Mouse (Mus musculus): ENCODE measurements around the gene Bdkrb1. TPM values are rescaled to one million over a fixed set of nuclear protein-coding genes. Genes with fewer than 3 reads are reported as not detected.

Bdkrb1 gene
- polyA plus RNA-seq, 1 experiment from 2014 or later, result not detected

- no peak overlapping the region for H3K4me2 ChIP-seq
- H3K27me3 ChIP-seq (replicated peaks), result no peaks in the 10 kb centered on the region
- no peak overlapping the region for H3K27ac ChIP-seq (replicated peaks)
- H3K4me1 ChIP-seq, result no peaks in the 10 kb centered on the region
- no peak overlapping the region for H3K9ac ChIP-seq (replicated peaks)
- H3K36me3 ChIP-seq, result peaks cover 94% of the 10 kb centered on the region
- WGBS, result 81% methylated on average over 4 of the region's 4 CpGs
- ATAC-seq (ENCODE audit: low FRiP score), result no peak
- no peaks in the 10 kb centered on the region for H3K9me3 ChIP-seq (replicated peaks)
- no peak overlapping the region for H3K4me3 ChIP-seq (replicated peaks)
Measured at GRCm38 (mm10) chr12:105637554-105637953, 34.7 kb downstream of the Bdkrb1 start.

- Histone ChIP-seq H3K27me3 (replicated peaks) (no peaks in the 10 kb centered on the region), H3K27ac (replicated peaks) (no peak overlapping the region), H3K4me1 (no peaks in the 10 kb centered on the region), H3K4me2 (no peak overlapping the region), H3K9ac (replicated peaks) (no peak overlapping the region), H3K36me3 (peaks cover 91% of the 10 kb centered on the region), H3K9me3 (replicated peaks) (no peaks in the 10 kb centered on the region), H3K4me3 (replicated peaks) (no peak overlapping the region)
- ATAC-seq (ENCODE audit: low FRiP score), result no peak
- 93% methylated on average over 11 of the region's 11 CpGs for WGBS
Measured at GRCm38 (mm10) chr12:105642770-105643321, 40.0 kb downstream of the Bdkrb1 start.

Other genes starting within 250 kb of the Bdkrb1 start
- gene D430019H16Rik, start 149.2 kb upstream of the Bdkrb1 start, polyA plus RNA-seq (2015; fragmentation: Nextera tagmentation; extraction: Ambion mirVana), result 9.2 and 11.3 TPM in 2 replicates
- gene Bdkrb2, start 39.9 kb upstream of the Bdkrb1 start, polyA plus RNA-seq (2015; fragmentation: Nextera tagmentation; extraction: Ambion mirVana), result 2.4 and 3.1 TPM in 2 replicates
- gene Gskip, start 81.7 kb downstream of the Bdkrb1 start, polyA plus RNA-seq (2015; fragmentation: Nextera tagmentation; extraction: Ambion mirVana), result 27.6 and 28.9 TPM in 2 replicates
- 11.0 and 11.9 TPM in 2 replicates for gene Atg2b, start 82.1 kb downstream of the Bdkrb1 start, polyA plus RNA-seq (2015; fragmentation: Nextera tagmentation; extraction: Ambion mirVana)
- gene Ak7, start 102.9 kb downstream of the Bdkrb1 start, polyA plus RNA-seq (2015; fragmentation: Nextera tagmentation; extraction: Ambion mirVana), result 1.6 and 1.7 TPM in 2 replicates
- gene Papola, start 181.6 kb downstream of the Bdkrb1 start, polyA plus RNA-seq (2015; fragmentation: Nextera tagmentation; extraction: Ambion mirVana), result 137 and 161 TPM in 2 replicates